Mouse (Mus musculus) ES-E14 (cell line): Measurements from ENCODE around the gene Cep152.

Experiments
- HCFC1 ChIP-seq: IDR thresholded peaks from 2 replicates; pipeline ENCODE4 v1.6.1; 2012; ENCODE audit warnings: low read length, inconsistent platforms, borderline replicate concordance; ENCODE audit not compliant: insufficient read depth
- MAFK ChIP-seq: IDR thresholded peaks from 2 replicates; pipeline ENCODE4 v1.6.1; 2014; ENCODE audit warnings: mild to moderate bottlenecking, low read depth, low read length, inconsistent platforms; ENCODE audit not compliant: insufficient read depth
- ZC3H11A ChIP-seq: IDR thresholded peaks from 2 replicates; pipeline ENCODE4 v1.6.1; 2012; ENCODE audit warnings: low read depth, mild to moderate bottlenecking, inconsistent platforms, low read length, borderline replicate concordance

- TF ChIP-seq MAFK = no peak
- TF ChIP-seq ZC3H11A = no peak
- TF ChIP-seq HCFC1 = no peak
Observed at GRCm38 (mm10) chr2:125540579-125540978, 84.3 kb downstream of the Cep152 start.
